Mouse (Mus musculus): ENCODE results near the gene Zfp704. TPM values are rescaled to one million over a fixed set of nuclear protein-coding genes. Genes with fewer than 3 reads are reported as not detected.

The Zfp704 gene
- total and polyA plus RNA-seq, 3 experiments = 0.02 to 0.22 TPM; not detected in 1

DNA sequence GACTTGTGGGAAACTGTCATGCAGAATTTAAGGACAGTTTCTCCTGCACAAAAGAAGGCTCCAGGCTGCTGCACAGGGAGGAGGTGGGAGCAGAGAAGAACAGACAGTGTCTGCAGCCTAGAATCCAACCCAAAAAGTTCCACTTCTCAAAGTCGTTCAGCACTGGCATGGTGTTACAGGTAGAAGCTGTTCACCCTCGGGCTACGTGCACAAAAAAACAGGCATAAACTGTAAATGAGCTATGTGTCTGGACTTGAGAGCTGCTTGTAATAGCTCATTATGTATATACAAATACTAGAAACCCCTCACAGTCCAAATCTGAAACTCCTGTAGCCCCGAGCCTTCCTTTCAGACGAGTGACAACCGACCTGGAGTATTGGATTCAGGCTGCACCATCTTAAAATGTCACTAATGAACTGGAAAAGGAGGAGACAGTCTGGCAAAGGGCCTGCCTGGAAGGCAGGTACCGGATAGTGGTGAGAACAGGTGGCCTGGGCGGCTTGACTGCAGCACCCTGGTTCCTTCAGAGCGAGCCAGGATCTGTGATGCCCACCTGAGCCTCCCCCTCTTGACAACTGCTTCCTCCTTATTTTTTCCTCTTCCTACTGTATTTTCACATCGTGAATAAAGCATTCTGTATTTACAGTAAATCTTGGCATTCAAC, 41.2 kb downstream of the Zfp704 start:
- H3K4me1 ChIP-seq (ENCODE audit: insufficient read depth, low read depth, low read length) = no peaks in the 10 kb centered on the region
- no peaks in the 10 kb centered on the region for H3K9me3 ChIP-seq (replicated peaks)
- no peaks in the 10 kb centered on the region for H3K27me3 ChIP-seq (ENCODE audit: insufficient read depth, low read length)
- no peak overlapping the region for H3K4me3 ChIP-seq (ENCODE audit: low read depth, low read length)
- TF ChIP-seq TAL1 (conservative IDR thresholded peaks at IDR 0.05; ENCODE audit: low read depth, low read length) = no peak
- TF ChIP-seq POLR2AphosphoS5 (IDR thresholded peaks at IDR 0.05; ENCODE audit: insufficient replicate concordance, low read depth, low read length) = no peak
- no peak for TF ChIP-seq GATA1 (IDR thresholded peaks at IDR 0.05; ENCODE audit: borderline replicate concordance, low read length)
- TF ChIP-seq CTCF (IDR thresholded peaks at IDR 0.05; ENCODE audit: low read depth, low read length) = no peak
- no peak for TF ChIP-seq GATA2 (IDR thresholded peaks at IDR 0.05; ENCODE audit: borderline replicate concordance, low read depth, low read length)
- no peaks in the 10 kb centered on the region for H3K36me3 ChIP-seq (replicated peaks)
- DNase-seq (ENCODE audit: low spot score) (no peak), ATAC-seq (ENCODE audit: extremely low read depth, insufficient number of reproducible peaks, low FRiP score, poor library complexity, severe bottlenecking) (no peak)

DNA sequence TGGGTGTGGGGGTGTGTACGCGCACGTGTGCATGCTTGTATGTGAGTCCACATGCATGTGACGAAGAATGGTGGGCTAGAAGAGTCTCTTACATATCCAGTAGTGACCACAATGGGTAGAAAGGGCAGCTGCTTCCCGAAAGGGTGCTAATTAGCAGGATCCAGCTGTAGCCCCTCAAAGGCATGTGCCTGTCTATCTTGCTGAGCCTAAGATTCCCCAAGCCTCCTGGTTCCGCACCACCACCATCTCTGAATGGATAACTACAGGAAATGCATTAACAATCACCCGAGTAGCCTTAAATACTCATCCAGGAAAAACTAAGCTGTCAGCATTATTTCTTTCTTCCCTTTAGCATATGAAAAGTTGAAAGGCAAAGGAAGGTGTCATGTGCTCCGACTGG, 41.9 kb downstream of the Zfp704 start:
- ATAC-seq (ENCODE audit: extremely low read depth, insufficient number of reproducible peaks, low FRiP score, poor library complexity, severe bottlenecking) (no peak), DNase-seq (ENCODE audit: low spot score) (no peak)
- Histone ChIP-seq H3K9me3 (replicated peaks) (no peaks in the 10 kb centered on the region), H3K27me3 (ENCODE audit: insufficient read depth, low read length) (no peaks in the 10 kb centered on the region), H3K4me3 (ENCODE audit: low read depth, low read length) (no peak overlapping the region), H3K4me1 (ENCODE audit: insufficient read depth, low read depth, low read length) (no peaks in the 10 kb centered on the region), H3K36me3 (replicated peaks) (no peaks in the 10 kb centered on the region)
- TF ChIP-seq GATA2 (IDR thresholded peaks at IDR 0.05; ENCODE audit: borderline replicate concordance, low read depth, low read length) (no peak), CTCF (IDR thresholded peaks at IDR 0.05; ENCODE audit: low read depth, low read length) (no peak), TAL1 (conservative IDR thresholded peaks at IDR 0.05; ENCODE audit: low read depth, low read length) (no peak)

DNA sequence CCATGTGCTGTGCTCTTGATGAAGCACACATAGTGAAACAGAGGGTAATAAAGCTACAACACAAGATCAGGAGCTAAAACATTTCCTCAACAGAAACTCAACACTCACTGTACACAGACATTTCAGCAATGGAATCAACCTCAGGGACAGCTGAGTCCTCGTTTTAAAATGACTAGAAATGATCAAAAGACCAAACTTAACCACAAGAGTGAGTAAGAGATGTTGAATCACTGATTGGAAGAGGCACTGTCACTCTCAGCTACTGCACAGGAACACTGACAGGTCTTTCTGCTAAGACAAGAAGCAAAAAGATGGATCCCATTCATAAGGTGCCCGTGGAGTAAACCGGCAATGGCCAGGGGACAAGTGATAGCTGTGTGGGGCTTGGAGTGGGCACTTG, 43.1 kb downstream of the Zfp704 start:
- H3K4me1 ChIP-seq (ENCODE audit: insufficient read depth, low read depth, low read length) = no peaks in the 10 kb centered on the region
- H3K27me3 ChIP-seq (ENCODE audit: insufficient read depth, low read length) = no peaks in the 10 kb centered on the region
- ATAC-seq (ENCODE audit: extremely low read depth, insufficient number of reproducible peaks, low FRiP score, poor library complexity, severe bottlenecking) (no peak), DNase-seq (ENCODE audit: low spot score) (no peak)
- H3K36me3 ChIP-seq (replicated peaks) = no peaks in the 10 kb centered on the region
- TF ChIP-seq GATA1 (IDR thresholded peaks at IDR 0.05; ENCODE audit: borderline replicate concordance, low read length) (no peak), GATA2 (IDR thresholded peaks at IDR 0.05; ENCODE audit: borderline replicate concordance, low read depth, low read length) (no peak), TAL1 (conservative IDR thresholded peaks at IDR 0.05; ENCODE audit: low read depth, low read length) (no peak), CTCF (IDR thresholded peaks at IDR 0.05; ENCODE audit: low read depth, low read length) (no peak), POLR2AphosphoS5 (IDR thresholded peaks at IDR 0.05; ENCODE audit: insufficient replicate concordance, low read depth, low read length) (no peak)
- H3K4me3 ChIP-seq (ENCODE audit: low read depth, low read length) = no peak overlapping the region
- no peaks in the 10 kb centered on the region for H3K9me3 ChIP-seq (replicated peaks)

DNA sequence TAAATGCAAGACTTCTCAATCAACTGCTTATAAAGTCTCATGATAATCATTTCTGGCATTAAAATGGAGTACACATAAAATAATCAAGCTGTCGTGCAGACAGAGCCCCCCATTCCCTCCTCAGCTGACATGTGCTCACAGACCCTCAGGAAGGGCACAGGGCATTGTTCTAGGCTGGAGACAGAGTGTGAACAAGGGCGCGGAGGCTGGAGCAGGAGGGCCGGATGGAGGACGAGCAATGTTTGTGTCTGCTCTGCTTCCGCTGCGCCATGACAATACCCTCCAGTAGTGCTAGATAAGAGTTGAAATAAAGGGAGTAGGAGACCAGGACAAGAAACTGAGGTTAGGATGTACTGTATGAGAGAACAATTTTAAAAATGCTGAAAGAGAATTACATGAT, 46.3 kb downstream of the Zfp704 start:
- ATAC-seq (ENCODE audit: extremely low read depth, insufficient number of reproducible peaks, low FRiP score, poor library complexity, severe bottlenecking) (no peak), DNase-seq (ENCODE audit: low spot score) (no peak)
- Histone ChIP-seq H3K4me3 (ENCODE audit: low read depth, low read length) (no peak overlapping the region), H3K27me3 (ENCODE audit: insufficient read depth, low read length) (no peaks in the 10 kb centered on the region), H3K36me3 (replicated peaks) (no peaks in the 10 kb centered on the region), H3K9me3 (replicated peaks) (no peaks in the 10 kb centered on the region), H3K4me1 (ENCODE audit: insufficient read depth, low read depth, low read length) (no peaks in the 10 kb centered on the region)
- no peak for TF ChIP-seq CTCF (IDR thresholded peaks at IDR 0.05; ENCODE audit: low read depth, low read length)
- no peak for TF ChIP-seq TAL1 (conservative IDR thresholded peaks at IDR 0.05; ENCODE audit: low read depth, low read length)
- no peak for TF ChIP-seq POLR2AphosphoS5 (IDR thresholded peaks at IDR 0.05; ENCODE audit: insufficient replicate concordance, low read depth, low read length)
- TF ChIP-seq GATA1 (IDR thresholded peaks at IDR 0.05; ENCODE audit: borderline replicate concordance, low read length) = no peak
- no peak for TF ChIP-seq GATA2 (IDR thresholded peaks at IDR 0.05; ENCODE audit: borderline replicate concordance, low read depth, low read length)

DNA sequence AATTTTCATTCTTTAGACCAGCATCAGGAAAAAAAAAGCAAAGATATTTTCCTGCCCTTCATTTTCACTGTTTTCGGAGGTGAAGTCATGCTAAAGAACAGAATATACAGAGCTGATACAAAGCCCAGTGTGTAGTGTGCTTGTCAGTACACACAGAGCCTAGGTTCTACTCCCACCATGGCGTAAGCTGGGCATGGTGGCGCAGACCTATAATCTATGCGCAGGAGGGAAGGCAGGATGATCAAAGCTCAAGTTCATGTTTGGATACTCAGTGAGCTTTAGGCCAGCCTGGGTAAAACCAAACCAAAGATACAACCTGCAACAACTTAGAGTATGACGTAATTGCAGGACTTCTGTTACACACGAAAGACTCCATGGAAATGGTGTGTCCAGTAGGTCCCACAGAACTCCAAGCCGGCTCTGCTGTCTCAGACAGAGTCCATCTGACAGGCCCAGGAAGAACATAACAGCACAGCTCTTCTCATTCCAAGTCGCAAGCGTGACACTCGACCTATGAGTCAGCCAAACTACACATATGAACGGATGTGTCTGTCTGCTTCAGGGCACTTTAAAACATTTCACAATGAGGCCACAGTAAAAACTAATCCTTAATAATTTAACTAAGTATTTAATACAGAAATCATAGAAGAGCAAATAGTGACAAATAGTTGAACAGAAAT, 47.1 kb downstream of the Zfp704 start:
- no peaks in the 10 kb centered on the region for H3K36me3 ChIP-seq (replicated peaks)
- DNase-seq (ENCODE audit: low spot score) = no peak
- TF ChIP-seq CTCF (IDR thresholded peaks at IDR 0.05; ENCODE audit: low read depth, low read length) (no peak), GATA2 (IDR thresholded peaks at IDR 0.05; ENCODE audit: borderline replicate concordance, low read depth, low read length) (no peak), TAL1 (conservative IDR thresholded peaks at IDR 0.05; ENCODE audit: low read depth, low read length) (no peak), GATA1 (IDR thresholded peaks at IDR 0.05; ENCODE audit: borderline replicate concordance, low read length) (no peak), POLR2AphosphoS5 (IDR thresholded peaks at IDR 0.05; ENCODE audit: insufficient replicate concordance, low read depth, low read length) (no peak)
- H3K4me1 ChIP-seq (ENCODE audit: insufficient read depth, low read depth, low read length) = no peaks in the 10 kb centered on the region
- H3K9me3 ChIP-seq (replicated peaks) = no peaks in the 10 kb centered on the region
- no peak overlapping the region for H3K4me3 ChIP-seq (ENCODE audit: low read depth, low read length)
- no peak for ATAC-seq (ENCODE audit: extremely low read depth, insufficient number of reproducible peaks, low FRiP score, poor library complexity, severe bottlenecking)
- H3K27me3 ChIP-seq (ENCODE audit: insufficient read depth, low read length) = no peaks in the 10 kb centered on the region

GRCm38 (mm10) chr3:9557778-9558560, 51.9 kb downstream of the Zfp704 start:
- H3K4me1 ChIP-seq (ENCODE audit: insufficient read depth, low read depth, low read length) = no peaks in the 10 kb centered on the region
- ATAC-seq (ENCODE audit: extremely low read depth, insufficient number of reproducible peaks, low FRiP score, poor library complexity, severe bottlenecking) (no peak), DNase-seq (ENCODE audit: low spot score) (no peak)
- no peaks in the 10 kb centered on the region for H3K27me3 ChIP-seq (ENCODE audit: insufficient read depth, low read length)
- no peak overlapping the region for H3K4me3 ChIP-seq (ENCODE audit: low read depth, low read length)
- H3K9me3 ChIP-seq (replicated peaks) = no peaks in the 10 kb centered on the region
- TF ChIP-seq TAL1 (conservative IDR thresholded peaks at IDR 0.05; ENCODE audit: low read depth, low read length) (no peak), GATA1 (IDR thresholded peaks at IDR 0.05; ENCODE audit: borderline replicate concordance, low read length) (no peak), GATA2 (IDR thresholded peaks at IDR 0.05; ENCODE audit: borderline replicate concordance, low read depth, low read length) (no peak), POLR2AphosphoS5 (IDR thresholded peaks at IDR 0.05; ENCODE audit: insufficient replicate concordance, low read depth, low read length) (no peak), CTCF (IDR thresholded peaks at IDR 0.05; ENCODE audit: low read depth, low read length) (no peak)
- H3K36me3 ChIP-seq (replicated peaks) = no peaks in the 10 kb centered on the region

Measured in G1E (cell line).